Mouse (Mus musculus) embryonic facial prominence, embryonic 11.5 days (tissue): ENCODE measurements around the gene Gpr146. TPM values are rescaled to one million over a fixed set of nuclear protein-coding genes. Genes with fewer than 3 reads are reported as not detected.

ENCODE experiments used
- ATAC-seq: fragments of 200-750 bp; cut with Nextera tagmentation; replicated peaks from 2 replicates; pipeline ENCODE4 v1.8.0; 2017; ENCODE audit warnings: low read depth; ENCODE audit not compliant: insufficient number of reproducible peaks, low FRiP score, low TSS enrichment
- DNase-seq: peaks from one replicate; pipeline ENCODE4 v3.0.0-alpha.2; 2015; ENCODE audit warnings: low spot score
- H3K27ac ChIP-seq: fragments of 300-500 bp; sonication (generic); replicated peaks from 2 replicates; pipeline ENCODE4 v1.5.1; 2014; ENCODE audit warnings: mild to moderate bottlenecking, low read depth, low read length, control low read depth
- H3K27me3 ChIP-seq: fragments of 300-500 bp; sonication (generic); 2 replicates; pipeline ENCODE4 v1.6.1; 2014; ENCODE audit warnings: mild to moderate bottlenecking, low read length, moderate library complexity, mixed read lengths; ENCODE audit not compliant: control insufficient read depth, insufficient read depth
- H3K36me3 ChIP-seq: fragments of 300-500 bp; sonication (generic); replicated peaks from 2 replicates; pipeline ENCODE4 v1.6.1; 2014; ENCODE audit warnings: low read depth, mild to moderate bottlenecking, low read length, moderate library complexity, mixed read lengths; ENCODE audit not compliant: control insufficient read depth, insufficient read depth
- H3K4me1 ChIP-seq: fragments of 300-500 bp; sonication (generic); 2 replicates; pipeline ENCODE4 v1.6.1; 2014; ENCODE audit warnings: low read length, mixed read lengths; ENCODE audit not compliant: control insufficient read depth, insufficient read depth
- H3K4me2 ChIP-seq: fragments of 300-500 bp; sonication (generic); 2 replicates; pipeline ENCODE4 v1.6.1; 2014; ENCODE audit warnings: low read depth, mild to moderate bottlenecking, control low read depth, low read length, moderate library complexity
- H3K4me3 ChIP-seq: fragments of 300-500 bp; sonication (generic); 2 replicates; pipeline ENCODE4 v1.5.1; 2014; ENCODE audit warnings: low read depth, low read length, control low read depth
- H3K9ac ChIP-seq: fragments of 300-500 bp; sonication (generic); replicated peaks from 2 replicates; pipeline ENCODE4 v1.6.1; 2014; ENCODE audit warnings: mild to moderate bottlenecking, control low read depth, low read length
- H3K9me3 ChIP-seq: fragments of 300-500 bp; sonication (generic); replicated peaks from 2 replicates; pipeline ENCODE4 v1.6.1; 2016; ENCODE audit warnings: mild to moderate bottlenecking, low read length, inconsistent platforms, mixed read lengths; ENCODE audit not compliant: control insufficient read depth
- WGBS: fragments of 180-500 bp; shearing (Covaris S2); extraction: QIAGEN DNeasy Blood & Tissue Kit; methylation state at CpG from one replicate; pipeline ENCODE4 v1.1.7; 2014; 5-methylcytosine and 5-hydroxymethylcytosine counted together
- polyA plus RNA-seq: library from polyadenylated mRNA; unstranded; fragments of >200 nt; fragmentation: Nextera tagmentation; extraction: Ambion mirVana; gene quantifications from 2 replicates; pipeline ENCODE4 v1.2.1, GENCODE M21; 2014

Gene Gpr146
- polyA plus RNA-seq, 1 experiment from 2014 or later, result 1.7 TPM

- DNase-seq, result no peak
- Histone ChIP-seq H3K9ac (peak overlapping the region; percentile 14; the same call in 1 of the 2 replicates), H3K27ac (no peak overlapping the region), H3K27me3 (no peaks in the 10 kb centered on the region), H3K4me1 (peaks cover under 1% of the 10 kb centered on the region; the same call in 1 of the 2 replicates), H3K36me3 (no peaks in the 10 kb centered on the region), H3K9me3 (no peaks in the 10 kb centered on the region), H3K4me3 (no peak overlapping the region), H3K4me2 (no peak overlapping the region)
- ATAC-seq, result no peak
- WGBS, result 90% methylated on average over 6 of the region's 6 CpGs
Measured at GRCm38 (mm10) chr5:139370336-139370735, 7.2 kb upstream of the Gpr146 start.

DNA sequence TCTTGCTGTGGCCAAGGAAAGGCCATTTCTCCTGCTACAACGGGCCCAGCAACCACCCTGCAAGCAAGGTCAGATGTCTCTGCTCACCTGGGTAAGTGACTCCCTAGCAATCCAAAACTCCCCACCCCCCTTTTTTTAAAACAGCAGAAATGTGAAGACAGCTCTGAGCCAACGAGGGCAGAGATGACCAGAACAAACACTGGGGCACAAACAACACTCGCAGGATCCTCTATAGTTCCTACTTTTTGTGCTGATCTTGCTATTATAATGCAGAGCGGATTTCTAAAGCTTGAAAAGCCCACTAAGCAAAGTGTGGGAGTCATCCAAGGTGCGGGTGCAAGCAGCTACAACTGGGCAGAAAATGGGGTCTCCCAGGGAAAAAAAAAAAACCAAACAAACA is 6.4 kb upstream of the Gpr146 start:
- Histone ChIP-seq H3K9me3 (no peaks in the 10 kb centered on the region), H3K27ac (no peak overlapping the region), H3K9ac (peak overlapping the region; percentile 91; the same call in 1 of the 2 replicates), H3K4me2 (peak overlapping the region; percentile 82; the same call in 1 of the 2 replicates), H3K36me3 (no peaks in the 10 kb centered on the region), H3K27me3 (no peaks in the 10 kb centered on the region), H3K4me1 (no peaks in the 10 kb centered on the region), H3K4me3 (peak overlapping the region; percentile 66)
- ATAC-seq, result no peak
- no peak for DNase-seq
- 72% methylated on average over 5 of the region's 5 CpGs for WGBS

DNA sequence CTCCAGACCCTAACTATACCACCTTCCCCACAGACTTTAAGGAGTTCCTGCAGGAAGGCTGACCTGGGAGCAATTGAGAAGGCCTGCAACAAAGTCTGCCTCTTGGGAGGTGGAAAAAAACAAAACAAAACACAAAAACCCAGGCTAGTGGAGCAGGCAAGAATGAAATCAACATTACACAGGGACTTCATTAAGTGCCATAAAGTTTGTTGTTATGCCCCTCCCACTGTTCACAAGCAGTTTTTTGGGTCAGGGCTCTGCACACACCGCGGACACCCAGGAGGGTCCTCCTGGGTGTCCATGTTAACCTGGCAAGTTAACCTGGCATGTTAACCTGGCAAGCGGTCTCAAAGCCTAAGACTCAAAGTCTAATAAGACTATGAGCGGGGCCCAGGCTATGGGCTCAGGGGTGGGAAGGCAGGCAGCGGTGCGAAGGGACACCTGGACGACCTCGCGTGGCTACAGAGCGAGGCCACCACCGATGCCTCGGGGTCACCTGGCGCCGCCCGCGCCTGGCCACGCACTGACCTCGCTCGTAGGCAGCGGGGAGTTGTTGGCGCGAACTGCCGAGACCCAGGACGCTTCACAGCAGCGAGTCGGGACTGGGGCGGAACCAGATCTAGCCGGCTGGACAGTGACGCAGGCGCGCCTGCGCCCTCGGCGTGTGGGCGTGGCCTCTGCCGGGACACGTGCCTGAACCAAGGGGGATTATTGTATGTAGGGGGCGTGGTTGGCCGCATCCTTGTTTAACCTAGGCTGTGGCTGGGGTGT is 5.7 kb upstream of the Gpr146 start:
- 2% methylated on average over 39 of the region's 39 CpGs for WGBS
- no peaks in the 10 kb centered on the region for H3K36me3 ChIP-seq
- no peaks in the 10 kb centered on the region for H3K9me3 ChIP-seq
- H3K4me1 ChIP-seq, result no peaks in the 10 kb centered on the region
- H3K4me3 ChIP-seq, result peak overlapping the region; percentile 66
- peak; percentile 95 for DNase-seq
- H3K27ac ChIP-seq, result peak overlapping the region; percentile 67; the same call in 1 of the 2 replicates
- peak overlapping the region; percentile 82 for H3K4me2 ChIP-seq
- peak; percentile 88 for ATAC-seq
- peak overlapping the region; percentile 91 for H3K9ac ChIP-seq
- H3K27me3 ChIP-seq, result no peaks in the 10 kb centered on the region

DNA sequence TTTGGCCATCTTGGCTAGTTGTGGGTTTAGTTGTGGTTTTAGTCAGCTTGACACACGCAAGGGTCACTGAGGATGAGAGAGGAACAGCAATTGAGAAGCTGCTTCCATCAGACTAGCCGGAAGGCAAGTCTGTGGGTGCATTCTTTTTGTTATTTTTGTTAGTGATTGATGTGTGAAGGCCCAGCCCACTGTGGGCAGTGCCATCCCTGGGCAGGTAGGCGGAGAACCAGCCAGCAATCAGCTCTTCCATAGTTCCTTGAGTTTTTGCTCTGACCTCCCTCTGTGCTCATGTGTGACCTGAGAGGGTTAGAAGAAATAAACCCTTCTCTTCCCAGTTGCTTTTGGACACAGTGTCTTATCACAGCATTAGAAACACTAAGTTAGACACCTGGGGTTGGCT is 4.4 kb upstream of the Gpr146 start:
- no peak overlapping the region for H3K27ac ChIP-seq
- H3K36me3 ChIP-seq, result no peaks in the 10 kb centered on the region
- no peak overlapping the region for H3K9ac ChIP-seq
- no peak overlapping the region for H3K4me3 ChIP-seq
- H3K9me3 ChIP-seq, result no peaks in the 10 kb centered on the region
- DNase-seq (no peak), ATAC-seq (no peak)
- peaks cover 3% of the 10 kb centered on the region; the same call in 1 of the 2 replicates for H3K4me1 ChIP-seq
- no peak overlapping the region for H3K4me2 ChIP-seq
- H3K27me3 ChIP-seq, result no peaks in the 10 kb centered on the region
- WGBS, result 81% methylated on average over 3 of the region's 3 CpGs

DNA sequence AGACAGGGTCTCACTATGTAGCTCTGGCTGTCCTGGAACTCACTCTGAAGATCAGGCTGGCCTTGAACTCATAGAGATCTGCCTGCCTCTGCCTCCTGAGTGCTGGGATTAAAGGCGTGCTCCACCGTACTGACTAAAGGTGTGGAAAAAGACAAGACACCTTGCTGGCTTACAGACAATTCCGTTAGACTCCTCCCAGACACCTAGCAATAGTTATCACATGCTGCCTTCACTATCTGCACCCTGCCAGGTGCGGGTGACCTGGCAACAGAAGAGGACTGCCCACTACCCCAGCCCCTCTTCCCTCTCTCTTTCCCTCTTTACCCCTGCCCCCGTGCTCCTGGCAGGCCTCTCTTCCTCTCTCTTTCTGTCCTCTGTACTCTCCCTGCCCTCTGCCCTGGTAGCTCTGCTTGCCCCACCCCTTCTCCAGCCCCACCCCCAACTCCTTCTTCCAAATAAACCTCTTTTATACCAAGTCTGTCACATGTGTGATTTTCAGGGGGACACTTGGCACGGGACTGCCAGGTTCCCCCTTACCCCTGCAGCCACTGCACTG is 3.5 kb upstream of the Gpr146 start:
- H3K4me3 ChIP-seq, result no peak overlapping the region
- no peak for ATAC-seq
- H3K27me3 ChIP-seq, result no peaks in the 10 kb centered on the region
- no peak for DNase-seq
- 87% methylated on average over 6 of the region's 6 CpGs for WGBS
- H3K4me1 ChIP-seq, result peaks cover 3% of the 10 kb centered on the region; the same call in 1 of the 2 replicates
- no peak overlapping the region for H3K27ac ChIP-seq
- H3K9me3 ChIP-seq, result no peaks in the 10 kb centered on the region
- H3K9ac ChIP-seq, result no peak overlapping the region
- no peak overlapping the region for H3K4me2 ChIP-seq
- no peaks in the 10 kb centered on the region for H3K36me3 ChIP-seq

DNA sequence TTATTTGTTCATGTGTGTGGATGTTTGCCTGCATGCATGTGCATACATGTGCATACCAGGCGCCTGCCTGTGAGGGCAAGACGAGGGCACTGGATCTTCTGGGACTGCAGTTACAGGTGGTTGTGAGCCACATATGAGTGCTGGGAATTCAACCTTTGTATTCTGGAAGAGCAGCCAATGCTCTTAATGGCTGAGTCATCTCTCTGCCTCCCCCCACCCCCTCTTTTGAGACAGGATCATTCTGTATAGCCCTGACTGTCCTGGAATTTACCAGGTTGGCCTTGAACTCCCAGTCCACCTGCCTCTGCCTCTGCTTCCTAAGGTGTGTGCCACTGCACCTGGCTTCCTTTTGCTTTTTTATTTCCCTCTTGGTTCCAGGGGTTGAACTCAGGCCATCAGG is 2.7 kb upstream of the Gpr146 start:
- no peak overlapping the region for H3K4me3 ChIP-seq
- peaks cover 3% of the 10 kb centered on the region; the same call in 1 of the 2 replicates for H3K4me1 ChIP-seq
- H3K36me3 ChIP-seq, result no peaks in the 10 kb centered on the region
- no peak for ATAC-seq
- no peaks in the 10 kb centered on the region for H3K27me3 ChIP-seq
- WGBS, result 71% methylated on average over 2 of the region's 2 CpGs
- no peak for DNase-seq
- no peak overlapping the region for H3K4me2 ChIP-seq
- no peaks in the 10 kb centered on the region for H3K9me3 ChIP-seq
- H3K9ac ChIP-seq, result no peak overlapping the region
- H3K27ac ChIP-seq, result no peak overlapping the region

DNA sequence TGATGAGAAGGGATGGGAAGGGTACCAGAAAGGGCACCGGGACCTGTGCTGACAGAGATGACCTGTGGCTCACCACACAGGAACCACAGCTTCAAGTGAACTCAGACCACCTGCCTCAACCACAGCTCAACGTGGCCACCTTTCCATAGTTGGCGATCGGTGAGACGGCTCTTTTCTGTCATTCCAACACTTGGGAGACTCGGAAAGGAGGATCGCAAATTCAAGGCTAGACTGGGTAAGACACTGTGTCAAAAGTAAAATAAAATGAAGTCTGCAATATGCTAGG is 717 bp downstream of the Gpr146 start:
- ATAC-seq, result no peak
- no peak overlapping the region for H3K4me2 ChIP-seq
- no peak overlapping the region for H3K4me3 ChIP-seq
- H3K9me3 ChIP-seq, result no peaks in the 10 kb centered on the region
- WGBS, result 91% methylated on average over 7 of the region's 7 CpGs
- no peaks in the 10 kb centered on the region for H3K27me3 ChIP-seq
- H3K36me3 ChIP-seq, result no peaks in the 10 kb centered on the region
- H3K27ac ChIP-seq, result no peak overlapping the region
- peaks cover 6% of the 10 kb centered on the region for H3K4me1 ChIP-seq
- no peak overlapping the region for H3K9ac ChIP-seq
- no peak for DNase-seq

DNA sequence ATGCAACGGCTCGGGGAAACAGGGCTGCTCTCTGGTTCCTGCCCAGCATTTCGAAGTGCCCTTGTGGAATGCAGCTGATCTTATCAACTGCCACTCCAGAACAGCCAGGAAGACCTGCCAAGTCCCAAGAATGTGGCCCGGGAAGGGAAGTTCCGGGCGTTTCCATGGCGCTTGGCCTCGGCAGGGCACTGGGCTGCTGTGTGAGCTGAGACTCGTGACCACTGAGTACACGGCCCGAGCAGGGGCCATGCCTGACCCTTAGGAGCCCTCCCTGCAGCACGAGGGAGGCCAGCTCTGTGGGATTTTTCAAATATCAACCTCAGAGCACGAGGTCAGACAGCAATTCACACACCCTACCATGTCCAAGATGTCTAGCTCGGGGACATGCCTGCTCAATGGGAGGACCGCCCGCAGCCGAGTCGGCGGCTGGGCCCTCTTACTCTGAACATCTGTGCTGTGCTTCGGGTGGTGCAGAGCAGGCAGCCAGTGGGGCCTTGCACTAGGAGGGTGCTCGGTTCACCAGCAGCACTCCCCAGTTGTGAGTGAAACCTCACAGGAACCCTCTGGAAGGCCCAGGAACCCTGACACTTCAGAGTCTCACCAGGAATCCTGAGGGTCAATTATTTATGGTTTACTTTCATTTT is 1.6 kb downstream of the Gpr146 start:
- ATAC-seq (no peak), DNase-seq (no peak)
- H3K36me3 ChIP-seq, result no peaks in the 10 kb centered on the region
- H3K4me3 ChIP-seq, result no peak overlapping the region
- 47% methylated on average over 21 of the region's 21 CpGs for WGBS
- H3K4me1 ChIP-seq, result peaks cover 6% of the 10 kb centered on the region
- H3K4me2 ChIP-seq, result no peak overlapping the region
- no peak overlapping the region for H3K27ac ChIP-seq
- H3K27me3 ChIP-seq, result no peaks in the 10 kb centered on the region
- no peaks in the 10 kb centered on the region for H3K9me3 ChIP-seq
- peak overlapping the region; percentile 25; the same call in 1 of the 2 replicates for H3K9ac ChIP-seq
